Mouse (Mus musculus) testis, adult 2 months (tissue): ENCODE results near the gene Veph1. TPM values are rescaled to one million over a fixed set of nuclear protein-coding genes. Genes with fewer than 3 reads are reported as not detected.

ENCODE experiments used
- H3K27ac ChIP-seq: fragments of 200-500 bp; 2 replicates; pipeline ENCODE4 v1.5.1; 2012; ENCODE audit warnings: low read depth, low read length; ENCODE audit not compliant: control insufficient read depth, insufficient read depth
- H3K27me3 ChIP-seq: fragments of 200-500 bp; 2 replicates; pipeline ENCODE4 v1.6.1; 2012; ENCODE audit warnings: mild to moderate bottlenecking, low read length, moderate library complexity; ENCODE audit not compliant: control insufficient read depth, insufficient read depth
- H3K36me3 ChIP-seq: fragments of 200-500 bp; 2 replicates; pipeline ENCODE4 v1.6.1; 2012; ENCODE audit warnings: mild to moderate bottlenecking, low read length; ENCODE audit not compliant: control insufficient read depth, insufficient read depth
- H3K4me1 ChIP-seq: fragments of 200-500 bp; 2 replicates; pipeline ENCODE4 v1.6.1; 2012; ENCODE audit warnings: low read length; ENCODE audit not compliant: control insufficient read depth, insufficient read depth
- H3K4me3 ChIP-seq: fragments of 200-500 bp; 2 replicates; pipeline ENCODE4 v1.5.1; 2012; ENCODE audit warnings: low read depth, mild to moderate bottlenecking, low read length, moderate library complexity, mixed read lengths; ENCODE audit not compliant: control insufficient read depth
- CTCF ChIP-seq: fragments of 200-500 bp; IDR thresholded peaks from 2 replicates; pipeline ENCODE4 v1.5.1; 2012; ENCODE audit warnings: low read depth, mild to moderate bottlenecking, inconsistent platforms, low read length, moderate library complexity; ENCODE audit not compliant: control insufficient read depth, insufficient read depth, insufficient replicate concordance
- POLR2A ChIP-seq: fragments of 200-500 bp; IDR thresholded peaks from 2 replicates; pipeline ENCODE4 v1.6.1; 2012; ENCODE audit warnings: low read depth, mild to moderate bottlenecking, inconsistent platforms, low read length, moderate library complexity; ENCODE audit not compliant: control insufficient read depth
- polyA plus RNA-seq: library from polyadenylated mRNA; depleted of rRNA; stranded (reverse); fragments of >200 nt; gene quantifications from 2 replicates; pipeline ENCODE4 v1.2.3, GENCODE M21; 2012; rRNA removed

The Veph1 gene
- polyA plus RNA-seq, 1 experiment = 0.19 TPM

GRCm38 (mm10) chr3:66004989-66005388 is 291.6 kb downstream of the Veph1 start:
- Histone ChIP-seq H3K27me3 (no peaks in the 10 kb centered on the region), H3K27ac (no peak overlapping the region), H3K36me3 (no peaks in the 10 kb centered on the region), H3K4me1 (no peaks in the 10 kb centered on the region), H3K4me3 (no peak overlapping the region)
- TF ChIP-seq CTCF = no peak
- no peak for TF ChIP-seq POLR2A

GRCm38 (mm10) chr3:66004220-66004951 is 292.3 kb downstream of the Veph1 start:
- H3K36me3 ChIP-seq = no peaks in the 10 kb centered on the region
- H3K4me3 ChIP-seq = no peak overlapping the region
- H3K27ac ChIP-seq = no peak overlapping the region
- TF ChIP-seq CTCF = no peak
- no peak for TF ChIP-seq POLR2A
- no peaks in the 10 kb centered on the region for H3K27me3 ChIP-seq
- H3K4me1 ChIP-seq = no peaks in the 10 kb centered on the region

Other genes with a start within 250 kb of the Veph1 start
- gene Ptx3, start 76.9 kb downstream of the Veph1 start, polyA plus RNA-seq = 0.05 and 0.09 TPM in 2 replicates